Mouse (Mus musculus) kidney, adult 2 months (tissue): ENCODE data around the gene Nf1.

Experiments used
- CTCF ChIP-seq: fragments of 200-500 bp; conservative IDR thresholded peaks from 2 replicates; pipeline ENCODE4 v1.5.1; 2011; ENCODE audit warnings: low read depth, mild to moderate bottlenecking, control low read depth, low read length, moderate library complexity, mixed read lengths; ENCODE audit not compliant: insufficient read depth, insufficient read length
- POLR2A ChIP-seq: fragments of 200-500 bp; IDR thresholded peaks from one replicate; pipeline ENCODE4 v1.6.1; 2011; ENCODE audit warnings: low read depth, low read length, control low read depth

DNA sequence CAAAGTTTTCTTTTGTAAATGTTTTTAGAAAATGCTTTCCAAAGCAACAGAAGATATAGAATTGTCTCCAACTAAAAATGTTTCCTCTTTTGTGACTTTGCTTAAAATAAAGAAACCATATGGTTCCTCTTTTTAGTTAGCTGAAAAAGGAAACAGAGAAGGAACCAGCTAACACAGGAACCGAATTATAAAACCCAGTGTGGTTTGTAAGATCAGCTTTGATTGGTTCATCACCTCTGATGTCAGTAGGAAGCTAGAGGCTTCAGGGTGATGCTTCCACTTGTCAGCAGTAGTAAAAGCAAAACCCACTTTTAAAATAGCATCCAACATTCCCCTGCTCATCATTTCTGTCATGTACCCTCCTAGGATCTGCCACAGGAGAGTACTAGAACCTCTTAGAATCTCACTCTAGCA, 180.4 kb downstream of the Nf1 start:
- TF ChIP-seq POLR2A (no peak), CTCF (no peak)
